Mouse (Mus musculus): Measurements from ENCODE around the gene Rab9. TPM values are rescaled to one million over a fixed set of nuclear protein-coding genes. Genes with fewer than 3 reads are reported as not detected.

Rab9 gene
- total RNA-seq, 2 experiments from 2014 or later: 38.5 to 39.0 TPM

- DNase-seq (ENCODE audit: extremely low spot score in 1 of 2, low spot score in 1 of 2): no peak
Observed at GRCm38 (mm10) chrX:166454331-166454730, 25.3 kb downstream of the Rab9 start.

DNA sequence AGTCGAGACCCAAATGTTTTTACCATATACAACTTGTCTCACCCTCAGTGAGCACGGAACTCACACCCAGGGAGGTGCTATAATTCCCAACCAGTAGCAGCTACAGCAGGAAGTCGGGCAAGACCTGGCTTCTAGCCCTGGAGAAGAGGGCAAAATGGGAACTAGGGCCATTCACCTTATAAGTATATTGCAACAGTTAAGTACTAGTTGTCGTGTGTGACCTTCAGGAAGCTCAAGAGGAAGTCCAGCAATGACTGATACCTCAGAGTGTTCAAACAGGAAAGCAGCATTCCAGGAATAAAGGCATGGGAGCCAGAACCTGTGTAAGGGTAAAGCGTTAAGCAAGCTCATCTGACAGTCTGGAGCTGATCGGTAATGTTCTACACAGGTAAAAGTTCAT, 26.1 kb downstream of the Rab9 start:
- DNase-seq (ENCODE audit: extremely low spot score in 1 of 2, low spot score in 1 of 2): no peak

- DNase-seq (ENCODE audit: extremely low spot score in 1 of 2, low spot score in 1 of 2): no peak
Observed at GRCm38 (mm10) chrX:166444552-166444951, 35.1 kb downstream of the Rab9 start.

- peak; percentile 64 to 76 for DNase-seq (ENCODE audit: extremely low spot score in 1 of 2, low spot score in 1 of 2)
Observed at GRCm38 (mm10) chrX:166440616-166441063, 39.0 kb downstream of the Rab9 start, which contains the start of gene Ofd1. Ofd1 (minus strand) TSS chrX:166440704.

- peak in 1 of 2 experiments; percentile 13 for DNase-seq (ENCODE audit: extremely low spot score in 1 of 2, low spot score in 1 of 2)
Observed at GRCm38 (mm10) chrX:166440036-166440615, 39.5 kb downstream of the Rab9 start, which contains the start of gene Trappc2. Trappc2 (plus strand) TSS chrX:166440574.

GRCm38 (mm10) chrX:166434812-166435211, 44.9 kb downstream of the Rab9 start:
- DNase-seq (ENCODE audit: extremely low spot score in 1 of 2, low spot score in 1 of 2): no peak

DNA sequence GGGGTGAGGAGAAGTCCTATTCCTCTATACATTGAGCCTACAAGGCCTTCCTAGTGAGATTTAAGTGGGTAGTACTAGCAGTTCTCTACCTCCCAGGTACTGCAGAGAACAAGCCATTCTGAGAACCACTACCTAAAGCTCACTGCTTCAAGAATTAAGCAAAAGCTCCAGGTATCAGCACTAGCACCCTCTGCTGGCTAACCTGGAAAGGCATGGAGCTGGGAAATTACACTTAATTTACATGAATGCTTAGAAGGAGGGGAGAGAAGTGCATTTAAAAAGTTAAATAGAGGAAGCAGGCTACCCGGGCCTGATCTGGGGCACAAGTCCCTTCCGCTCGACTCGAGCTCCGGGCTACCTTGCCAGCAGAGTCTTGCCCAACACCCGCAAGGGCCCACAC, 63.5 kb downstream of the Rab9 start:
- DNase-seq (ENCODE audit: extremely low spot score in 1 of 2, low spot score in 1 of 2): peak in 1 of 2 experiments; percentile 17

DNA sequence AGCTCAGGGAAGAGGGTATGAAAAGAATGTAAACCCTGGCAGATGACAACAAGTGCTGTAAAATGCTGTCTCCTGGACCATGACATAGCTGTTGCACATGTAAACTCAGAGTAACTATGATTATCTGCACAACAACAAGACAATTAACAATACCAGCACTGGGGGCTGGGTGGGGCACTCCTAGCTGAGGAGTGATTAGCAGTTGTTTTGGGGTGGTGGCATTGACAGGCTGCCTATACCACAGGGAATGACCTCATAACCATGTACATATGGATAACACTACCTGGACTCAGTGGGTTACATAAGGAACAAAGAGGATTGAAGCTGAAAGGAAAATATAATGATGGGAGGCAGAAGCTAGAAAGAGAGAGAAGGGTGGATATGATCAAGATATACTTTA, 71.8 kb downstream of the Rab9 start:
- no peak for DNase-seq (ENCODE audit: extremely low spot score in 1 of 2, low spot score in 1 of 2)

Other genes with a start within 250 kb of the Rab9 start
- 100 to 1,000 TPM; 716 to 752 TPM for gene Gpm6b, start 241.0 kb downstream of the Rab9 start, total RNA-seq (2021)
- gene Trappc2, start 39.3 kb downstream of the Rab9 start, total RNA-seq (2021): 10 to 100 TPM; 56.1 to 59.8 TPM
- 1 to 10 TPM; 4.5 to 5.1 TPM for gene Ofd1, start 39.2 kb downstream of the Rab9 start, total RNA-seq (2021)
- gene Tceanc, start 38.7 kb upstream of the Rab9 start, total RNA-seq (2021): 1 to 10 TPM; 2.0 to 2.2 TPM
- gene Egfl6, start 105.9 kb upstream of the Rab9 start, total RNA-seq (2021): 1 to 10 TPM; 5.0 to 5.4 TPM

Measured in layer of hippocampus, postnatal 25 days (tissue).